Comparison of ENCODE assay signal across 20 mouse cellular contexts in genomic region chr12:99938476-99938875, GRCm38 (mm10). TPM values are rescaled to one million over a fixed set of nuclear protein-coding genes. Genes with fewer than 3 reads are reported as not detected.
DNase-seq lines count a peak whose midpoint lies in the region; ATAC-seq and TF ChIP-seq lines count a peak whose summit lies in the region.
"Had no signal": no experiment of that assay in that cellular context is flagged by ENCODE, and none has a peak within 500 bp of the region (broad histone marks: within the 10 kb centered on the region; RNA-seq: fewer than 3 reads in every experiment).

No protein-coding gene starts in this region.

- H3K9me3 ChIP-seq in lung, embryonic 16.5 days (ENCODE audit: control insufficient read depth, low read length) = no peaks in the 10 kb centered on the region
- no peaks in the 10 kb centered on the region for H3K9me3 ChIP-seq in forebrain, embryonic 13.5 days (replicated peaks)
- H3K9me3 ChIP-seq: embryonic facial prominence, embryonic 15.5 days; hindbrain, embryonic 12.5 days; midbrain, embryonic 10.5 days had no signal

- intact Hi-C loops in gastrocnemius, postnatal 14 days (cut with DNase I; ENCODE audit: low total_unique reads) = no loop called here
- intact Hi-C loops in gastrocnemius, postnatal 36 days (cut with DNase I) = no loop called here

- H3K4me3 ChIP-seq in lung, embryonic 16.5 days (ENCODE audit: low read length) = no peak overlapping the region
- no peak overlapping the region for H3K4me3 ChIP-seq in forebrain, embryonic 13.5 days
- H3K4me3 ChIP-seq in thymus, adult 2 months (ENCODE audit: control insufficient read depth, insufficient read depth, low read length) = no peak overlapping the region
- H3K4me3 ChIP-seq: embryonic facial prominence, embryonic 15.5 days; hindbrain, embryonic 12.5 days; left cerebral cortex, adult 2 months; midbrain, embryonic 10.5 days had no signal

- H3K27ac ChIP-seq in lung, embryonic 16.5 days (ENCODE audit: low read length) = peak overlapping the region; percentile 81
- H3K27ac ChIP-seq in forebrain, embryonic 13.5 days = no peak overlapping the region
- H3K27ac ChIP-seq in thymus, adult 2 months (ENCODE audit: control insufficient read depth, insufficient read depth, low read length) = no peak overlapping the region
- H3K27ac ChIP-seq: embryonic facial prominence, embryonic 15.5 days; hindbrain, embryonic 12.5 days; left cerebral cortex, adult 2 months; macrophage; midbrain, embryonic 10.5 days had no signal

- peak; percentile 93 for ATAC-seq in lung, embryonic 16.5 days (ENCODE audit: low read depth)
- no peak for ATAC-seq in forebrain, embryonic 13.5 days

- peaks cover 4% of the 10 kb centered on the region; the same call in 1 of the 2 replicates for H3K36me3 ChIP-seq in lung, embryonic 16.5 days (ENCODE audit: control insufficient read depth, insufficient read depth, low read length)
- H3K36me3 ChIP-seq in forebrain, embryonic 13.5 days (ENCODE audit: poor library complexity, severe bottlenecking) = peaks cover 76% of the 10 kb centered on the region
- peaks cover 6% of the 10 kb centered on the region; the same call in 1 of the 2 replicates for H3K36me3 ChIP-seq in thymus, adult 2 months (ENCODE audit: control insufficient read depth, insufficient read depth, low read length)

- TF ChIP-seq CTCF in thymus, adult 2 months (IDR thresholded peaks at IDR 0.05; ENCODE audit: borderline replicate concordance, control insufficient read depth, extremely low read depth, insufficient read depth, low read length, poor library complexity) = no peak

- WGBS in lung, embryonic 16.5 days = 52% methylated on average over 4 of the region's 4 CpGs
- WGBS in forebrain, embryonic 13.5 days = 87% methylated on average over 4 of the region's 4 CpGs
- 88% methylated on average over 4 of the region's 4 CpGs for WGBS in thymus, adult 2 months

- peak; percentile 16 for DNase-seq in gastrocnemius, postnatal 14 days
- no peak for DNase-seq in gastrocnemius, postnatal 36 days
- DNase-seq in kidney, adult 9 months = peak; percentile 16
- DNase-seq in kidney, adult 11 months = no peak
- DNase-seq in left cerebral cortex, adult 9 months (ENCODE audit: low spot score in 2 of 2) = no peak
- DNase-seq in thymus, adult 2 months = no peak
- DNase-seq: adrenal gland, adult 2 months; cerebellum, adult 2 months; cerebellum, postnatal 36 days; gastrocnemius, postnatal 10 days; layer of hippocampus, adult 9-11 months; right cerebral cortex, postnatal 25 days had no signal

- TF ChIP-seq POLR2A in thymus, adult 2 months (IDR thresholded peaks at IDR 0.05; ENCODE audit: control insufficient read depth, extremely low read depth, insufficient read depth, low read length, poor library complexity) = no peak

- H3K27me3 ChIP-seq in lung, embryonic 16.5 days (ENCODE audit: control insufficient read depth, insufficient read depth, low read depth, low read length) = no peaks in the 10 kb centered on the region
- no peaks in the 10 kb centered on the region for H3K27me3 ChIP-seq in forebrain, embryonic 13.5 days
- H3K27me3 ChIP-seq in thymus, adult 2 months (ENCODE audit: control insufficient read depth, insufficient read depth, low read length) = no peaks in the 10 kb centered on the region
- H3K27me3 ChIP-seq: embryonic facial prominence, embryonic 15.5 days; hindbrain, embryonic 12.5 days had no signal

- no peak overlapping the region for H3K9ac ChIP-seq in lung, embryonic 16.5 days (ENCODE audit: low read length)
- no peak overlapping the region for H3K9ac ChIP-seq in forebrain, embryonic 13.5 days
- H3K9ac ChIP-seq: embryonic facial prominence, embryonic 15.5 days; hindbrain, embryonic 12.5 days had no signal

- H3K4me1 ChIP-seq in lung, embryonic 16.5 days (replicated peaks; ENCODE audit: control insufficient read depth, insufficient read depth, low read length) = peaks cover 6% of the 10 kb centered on the region; the same call in 1 of the 2 replicates
- no peaks in the 10 kb centered on the region for H3K4me1 ChIP-seq in forebrain, embryonic 13.5 days
- H3K4me1 ChIP-seq in thymus, adult 2 months (replicated peaks; ENCODE audit: control insufficient read depth, insufficient read depth, low read length) = peaks cover 6% of the 10 kb centered on the region; the same call in 1 of the 2 replicates
- H3K4me1 ChIP-seq: embryonic facial prominence, embryonic 15.5 days; hindbrain, embryonic 12.5 days; midbrain, embryonic 10.5 days had no signal

- H3K4me2 ChIP-seq in lung, embryonic 16.5 days (ENCODE audit: low read depth, low read length) = no peak overlapping the region
- no peak overlapping the region for H3K4me2 ChIP-seq in forebrain, embryonic 13.5 days
- H3K4me2 ChIP-seq: embryonic facial prominence, embryonic 15.5 days; hindbrain, embryonic 12.5 days; liver, embryonic 11.5 days had no signal

RNA-seq across cellular contexts. Expression of gene Kcnk13, which starts 25.8 kb away (rescaled TPM):
- total RNA-seq in gastrocnemius, postnatal 14 days (2021) = 1 to 10 TPM in 1 of 2 experiments, under 1 TPM in 1; 0.95 to 1.1 TPM
- under 1 TPM; 0.10 to 0.47 TPM for total RNA-seq in gastrocnemius, postnatal 36 days (2021)
- 4.0 and 4.9 TPM in 2 replicates for polyA plus RNA-seq in lung, embryonic 16.5 days (2015; fragmentation: Nextera tagmentation; extraction: Ambion mirVana)
- 0.49 and 0.88 TPM in 2 replicates for polyA plus RNA-seq in forebrain, embryonic 13.5 days (2015; fragmentation: Nextera tagmentation; extraction: Ambion mirVana)
- 0.90 and 1.1 TPM in 2 replicates for polyA plus RNA-seq in thymus, adult 2 months (2012; rRNA removed)

RNA-seq across cellular contexts. Expression of gene Tdp1, which starts 54.2 kb away (rescaled TPM):
- 1 to 10 TPM; 4.1 to 6.5 TPM for total RNA-seq in gastrocnemius, postnatal 14 days (2021)
- total RNA-seq in gastrocnemius, postnatal 36 days (2021) = 1 to 10 TPM; 2.9 to 4.0 TPM
- polyA plus RNA-seq in lung, embryonic 16.5 days (2015; fragmentation: Nextera tagmentation; extraction: Ambion mirVana) = 61.2 and 63.5 TPM in 2 replicates
- polyA plus RNA-seq in forebrain, embryonic 13.5 days (2015; fragmentation: Nextera tagmentation; extraction: Ambion mirVana) = 76.4 and 80.9 TPM in 2 replicates
- 33.9 and 39.9 TPM in 2 replicates for polyA plus RNA-seq in thymus, adult 2 months (2012; rRNA removed)

RNA-seq across cellular contexts. Expression of gene Efcab11, which starts 54.2 kb away (rescaled TPM):
- under 1 TPM; 0.66 to 0.74 TPM for total RNA-seq in gastrocnemius, postnatal 14 days (2021)
- not detected for total RNA-seq in gastrocnemius, postnatal 36 days (2021)
- polyA plus RNA-seq in lung, embryonic 16.5 days (2015; fragmentation: Nextera tagmentation; extraction: Ambion mirVana) = 16.6 and 19.4 TPM in 2 replicates
- 15.3 and 18.3 TPM in 2 replicates for polyA plus RNA-seq in forebrain, embryonic 13.5 days (2015; fragmentation: Nextera tagmentation; extraction: Ambion mirVana)
- polyA plus RNA-seq in thymus, adult 2 months (2012; rRNA removed) = 2.2 and 2.4 TPM in 2 replicates

Comparison
In these comparisons a context has a peak if more than half of its experiments do, and no peak if none do; other contexts are left out.
1. DNase-seq: peak in gastrocnemius, postnatal 14 days (single experiment) and kidney, adult 9 months (single experiment); none in gastrocnemius, postnatal 36 days (0 of 2), kidney, adult 11 months (single experiment), left cerebral cortex, adult 9 months (0 of 2) and thymus, adult 2 months (single experiment).